Mouse (Mus musculus): ENCODE measurements around the gene Vezt. TPM values are rescaled to one million over a fixed set of nuclear protein-coding genes. Genes with fewer than 3 reads are reported as not detected.

The Vezt gene
- total and polyA plus RNA-seq, 3 experiments, result 9.5 to 13.5 TPM; not detected in 1

DNA sequence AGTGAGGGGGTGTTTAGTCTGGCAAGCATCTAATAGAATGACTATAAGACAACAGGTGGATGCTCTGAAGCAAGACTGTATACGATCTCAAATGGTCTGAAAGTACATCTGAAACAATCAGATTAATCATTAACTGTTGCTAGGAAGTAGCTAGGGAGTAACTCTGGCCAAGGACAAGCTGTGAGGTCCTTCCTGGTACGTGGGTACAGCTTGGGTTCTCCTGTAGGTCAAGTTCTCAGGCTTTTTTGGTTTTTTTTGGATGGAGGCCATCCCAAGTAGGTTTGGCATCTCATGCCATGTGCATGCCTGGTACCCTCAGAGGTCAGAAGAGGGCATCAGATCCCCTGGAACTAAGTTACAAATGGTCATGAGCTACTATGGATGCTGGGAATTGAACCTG, 136.3 kb downstream of the Vezt start:
- no peaks in the 10 kb centered on the region for H3K9me3 ChIP-seq (replicated peaks; ENCODE audit: insufficient read depth, low read length)
- TF ChIP-seq HCFC1 (IDR thresholded peaks at IDR 0.05; ENCODE audit: low read depth, low read length) (no peak), MYC (IDR thresholded peaks at IDR 0.05; ENCODE audit: low read depth, low read length) (no peak), NELFE (IDR thresholded peaks at IDR 0.05; ENCODE audit: low read depth, low read length) (no peak), MYB (IDR thresholded peaks at IDR 0.05; ENCODE audit: low read depth, low read length) (no peak), GATA1 (IDR thresholded peaks at IDR 0.05; ENCODE audit: low read depth, low read length) (no peak)
- no peaks in the 10 kb centered on the region for H3K27me3 ChIP-seq (ENCODE audit: control insufficient read depth in 1 of 2, insufficient read depth in 2 of 2, low read length in 2 of 2)
- no peaks in the 10 kb centered on the region for H3K79me2 ChIP-seq (ENCODE audit: control insufficient read depth, insufficient read depth, low read length, poor library complexity)
- peaks cover 0 to 10% of the 10 kb centered on the region in 2 experiments; a peak in 2 of 4 replicates for H3K36me3 ChIP-seq (ENCODE audit: control insufficient read depth in 1 of 2, insufficient read depth in 2 of 2, low read length in 2 of 2)
- no peak for DNase-seq (ENCODE audit: low read depth, low spot score)
- peak overlapping the region; percentile 64 for H3K27ac ChIP-seq (ENCODE audit: control insufficient read depth, low read depth, low read length)
- H3K9ac ChIP-seq (ENCODE audit: control insufficient read depth, low read depth, low read length, poor library complexity, severe bottlenecking), result peak overlapping the region; percentile 36
- H3K4me3 ChIP-seq (ENCODE audit: control insufficient read depth in 1 of 2, insufficient read depth in 1 of 2, low read depth in 2 of 2, low read length in 2 of 2), result 0 out of 4 replicates have a peak overlapping the region, but pooled peaks of 1 of the 2 experiments have one; percentile 40
- H3K4me1 ChIP-seq (ENCODE audit: control insufficient read depth in 1 of 2, insufficient read depth in 2 of 2, low read length in 2 of 2), result peaks cover 2 to 18% of the 10 kb centered on the region in 2 experiments; a peak in 3 of 4 replicates

DNA sequence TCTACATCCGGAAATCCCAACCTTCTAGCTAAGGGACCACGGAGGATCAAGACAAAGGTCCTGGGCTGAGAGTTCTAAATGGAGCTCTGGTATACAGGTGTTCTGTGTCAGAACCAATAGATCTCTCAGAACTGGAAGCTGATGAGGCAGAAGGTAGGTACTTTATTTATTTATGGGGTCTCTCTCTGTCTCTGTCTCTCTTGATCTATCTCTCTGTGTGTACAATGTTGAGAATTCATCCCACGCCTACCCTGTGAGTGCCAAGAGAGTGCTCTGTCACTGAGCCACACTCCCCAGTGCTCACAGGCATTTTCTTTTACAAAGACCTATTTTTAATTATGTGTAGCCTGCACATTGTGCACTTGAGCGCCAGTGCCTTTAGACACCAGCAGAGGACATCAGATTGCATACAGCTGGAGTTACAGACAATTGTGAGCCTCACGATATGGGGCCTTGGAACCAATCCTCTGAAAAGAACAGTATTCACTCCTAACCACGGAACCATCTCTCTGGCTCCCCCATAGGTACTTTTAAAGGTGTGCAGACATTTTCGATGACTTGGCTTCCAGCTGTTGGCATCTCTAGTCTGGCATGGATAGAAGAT, 138.5 kb downstream of the Vezt start, which contains the start of gene Metap2:
Gene Metap2 (minus strand): TSS at position 51 of the 604 bp plus-strand sequence.
- no peak for DNase-seq (ENCODE audit: low read depth, low spot score)
- no peak within 1 kb of the TSS for H3K9ac ChIP-seq (ENCODE audit: control insufficient read depth, low read depth, low read length, poor library complexity, severe bottlenecking)
- TF ChIP-seq MAX (IDR thresholded peaks at IDR 0.05; ENCODE audit: low read length), result no peak
- TF ChIP-seq ELF1 (IDR thresholded peaks at IDR 0.05; ENCODE audit: low read depth, low read length), result no peak
- no peaks in the 10 kb centered on the region for H3K27me3 ChIP-seq (ENCODE audit: control insufficient read depth in 1 of 2, insufficient read depth in 2 of 2, low read length in 2 of 2)
- no peaks in the 10 kb centered on the region for H3K9me3 ChIP-seq (replicated peaks; ENCODE audit: insufficient read depth, low read length)
- H3K79me2 ChIP-seq (ENCODE audit: control insufficient read depth, insufficient read depth, low read length, poor library complexity), result no peaks in the 10 kb centered on the region
- peaks cover 0 to 12% of the 10 kb centered on the region in 2 experiments; a peak in 2 of 4 replicates for H3K36me3 ChIP-seq (ENCODE audit: control insufficient read depth in 1 of 2, insufficient read depth in 2 of 2, low read length in 2 of 2)
- H3K4me1 ChIP-seq (ENCODE audit: control insufficient read depth in 1 of 2, insufficient read depth in 2 of 2, low read length in 2 of 2), result peaks cover 4 to 20% of the 10 kb centered on the region in 2 experiments; a peak in 3 of 4 replicates
- H3K27ac ChIP-seq (ENCODE audit: control insufficient read depth, low read depth, low read length), result no peak within 1 kb of the TSS
- H3K4me3 ChIP-seq (ENCODE audit: control insufficient read depth in 1 of 2, insufficient read depth in 1 of 2, low read depth in 2 of 2, low read length in 2 of 2), result no peak within 1 kb of the TSS

DNA sequence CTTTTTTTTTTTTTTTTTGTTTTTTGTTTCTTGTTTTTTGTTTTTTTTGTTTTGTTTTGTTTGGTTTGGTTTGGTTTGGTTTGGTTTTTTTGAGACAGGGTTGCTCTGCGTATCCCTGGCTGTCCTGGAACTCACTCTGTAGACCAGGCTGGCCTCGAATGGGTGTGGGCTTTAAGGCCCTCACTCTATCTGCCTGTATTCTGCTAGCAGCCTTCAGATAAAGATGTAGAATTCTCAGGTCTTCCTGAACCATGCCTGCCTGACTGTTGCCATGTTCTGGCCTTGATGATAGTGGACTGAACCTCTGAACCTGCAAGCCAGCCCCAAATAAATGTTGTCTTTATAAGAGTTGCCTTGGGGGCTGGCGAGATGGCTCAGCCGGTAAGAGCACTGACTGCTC, 143.1 kb downstream of the Vezt start:
- Histone ChIP-seq H3K36me3 (ENCODE audit: control insufficient read depth in 1 of 2, insufficient read depth in 2 of 2, low read length in 2 of 2) (peaks cover 0 to 21% of the 10 kb centered on the region in 2 experiments; a peak in 2 of 4 replicates), H3K27me3 (ENCODE audit: control insufficient read depth in 1 of 2, insufficient read depth in 2 of 2, low read length in 2 of 2) (no peaks in the 10 kb centered on the region), H3K9ac (ENCODE audit: control insufficient read depth, low read depth, low read length, poor library complexity, severe bottlenecking) (no peak overlapping the region), H3K4me1 (ENCODE audit: control insufficient read depth in 1 of 2, insufficient read depth in 2 of 2, low read length in 2 of 2) (peaks cover 6 to 11% of the 10 kb centered on the region in 2 experiments), H3K9me3 (replicated peaks; ENCODE audit: insufficient read depth, low read length) (no peaks in the 10 kb centered on the region), H3K79me2 (ENCODE audit: control insufficient read depth, insufficient read depth, low read length, poor library complexity) (peaks cover 26% of the 10 kb centered on the region), H3K27ac (ENCODE audit: control insufficient read depth, low read depth, low read length) (no peak overlapping the region), H3K4me3 (ENCODE audit: control insufficient read depth in 1 of 2, insufficient read depth in 1 of 2, low read depth in 2 of 2, low read length in 2 of 2) (no peak overlapping the region)
- no peak for DNase-seq (ENCODE audit: low read depth, low spot score)
- TF ChIP-seq UBTF (IDR thresholded peaks at IDR 0.05; ENCODE audit: borderline replicate concordance, insufficient read depth, low read depth, low read length), result no peak
- TF ChIP-seq USF1 (IDR thresholded peaks at IDR 0.05; ENCODE audit: low read depth, low read length), result no peak
- TF ChIP-seq CHD2 (IDR thresholded peaks at IDR 0.05; ENCODE audit: low read length), result no peak
- no peak for TF ChIP-seq POLR2A (IDR thresholded peaks at IDR 0.05; ENCODE audit: control insufficient read depth in 1 of 2, insufficient read depth in 1 of 2, low read depth in 1 of 2, low read length in 2 of 2, poor library complexity in 1 of 2)
- no peak for TF ChIP-seq JUND (IDR thresholded peaks at IDR 0.05; ENCODE audit: low read depth, low read length)
- no peak for TF ChIP-seq MYB (IDR thresholded peaks at IDR 0.05; ENCODE audit: low read depth, low read length)
- no peak for TF ChIP-seq ZC3H11A (IDR thresholded peaks at IDR 0.05; ENCODE audit: low read depth, low read length)
- no peak for TF ChIP-seq NRF1 (IDR thresholded peaks at IDR 0.05; ENCODE audit: insufficient read depth, low read depth, low read length, poor library complexity, severe bottlenecking)
- TF ChIP-seq CHD1 (IDR thresholded peaks at IDR 0.05; ENCODE audit: low read depth, low read length), result no peak
- no peak for TF ChIP-seq MYC (IDR thresholded peaks at IDR 0.05; ENCODE audit: low read depth, low read length)
- no peak for TF ChIP-seq E2F4 (IDR thresholded peaks at IDR 0.05; ENCODE audit: borderline replicate concordance, low read depth, low read length)
